ENCODE assay signal across 27 mouse cellular contexts in genomic region chr3:63872818-63873217, GRCm38 (mm10). TPM values are rescaled to one million over a fixed set of nuclear protein-coding genes. Genes with fewer than 3 reads are reported as not detected.
A peak's percentile ranks its signal among the peaks of the same experiment; 100 is the strongest.
DNase-seq lines count a peak whose midpoint lies in the region; ATAC-seq lines count a peak whose summit lies in the region.
"Had no signal": no experiment of that assay in that cellular context is flagged by ENCODE, and none has a peak within 500 bp of the region (broad histone marks: within the 10 kb centered on the region; RNA-seq: fewer than 3 reads in every experiment).

No protein-coding gene starts in this region.

- H3K4me1 ChIP-seq in forebrain, embryonic 10.5 days: peaks cover 36% of the 10 kb centered on the region
- H3K4me1 ChIP-seq in forebrain, embryonic 15.5 days: peaks cover 9% of the 10 kb centered on the region
- H3K4me1 ChIP-seq in kidney, embryonic 15.5 days: no peaks in the 10 kb centered on the region; the same call in 1 of the 2 replicates
- no peaks in the 10 kb centered on the region for H3K4me1 ChIP-seq in embryonic facial prominence, embryonic 15.5 days
- H3K4me1 ChIP-seq: embryonic facial prominence, embryonic 12.5 days; heart, embryonic 12.5 days; heart, embryonic 15.5 days had no signal

- H3K27ac ChIP-seq in forebrain, embryonic 10.5 days: peak overlapping the region; percentile 35
- H3K27ac ChIP-seq in forebrain, embryonic 15.5 days (replicated peaks): no peak overlapping the region
- no peak overlapping the region for H3K27ac ChIP-seq in kidney, embryonic 15.5 days
- no peak overlapping the region for H3K27ac ChIP-seq in embryonic facial prominence, embryonic 15.5 days (replicated peaks)
- H3K27ac ChIP-seq: embryonic facial prominence, embryonic 12.5 days; heart, embryonic 15.5 days; hindbrain, embryonic 12.5 days; hindbrain, postnatal 0 days had no signal

- H3K27me3 ChIP-seq in forebrain, embryonic 10.5 days (ENCODE audit: poor library complexity, severe bottlenecking): no peaks in the 10 kb centered on the region
- no peaks in the 10 kb centered on the region for H3K27me3 ChIP-seq in forebrain, embryonic 15.5 days
- no peaks in the 10 kb centered on the region for H3K27me3 ChIP-seq in kidney, embryonic 15.5 days
- H3K27me3 ChIP-seq in embryonic facial prominence, embryonic 15.5 days: no peaks in the 10 kb centered on the region
- H3K27me3 ChIP-seq: embryonic facial prominence, embryonic 12.5 days; heart, embryonic 12.5 days; heart, embryonic 15.5 days; hindbrain, embryonic 12.5 days had no signal

- no peak overlapping the region for H3K9ac ChIP-seq in forebrain, embryonic 15.5 days (replicated peaks)
- H3K9ac ChIP-seq in kidney, embryonic 15.5 days: no peak overlapping the region
- H3K9ac ChIP-seq in embryonic facial prominence, embryonic 15.5 days: no peak overlapping the region
- H3K9ac ChIP-seq: embryonic facial prominence, embryonic 12.5 days; heart, embryonic 12.5 days; heart, embryonic 15.5 days; hindbrain, embryonic 12.5 days had no signal

- 0% methylated on average over 1 of the region's 1 CpGs for WGBS in forebrain, embryonic 10.5 days
- 10% methylated on average over 1 of the region's 1 CpGs for WGBS in forebrain, embryonic 15.5 days
- WGBS in kidney, embryonic 15.5 days: 56% methylated on average over 1 of the region's 1 CpGs
- WGBS in embryonic facial prominence, embryonic 15.5 days: 18% methylated on average over 1 of the region's 1 CpGs

- peaks cover 21% of the 10 kb centered on the region for H3K36me3 ChIP-seq in forebrain, embryonic 10.5 days (replicated peaks)
- H3K36me3 ChIP-seq in forebrain, embryonic 15.5 days: no peaks in the 10 kb centered on the region
- H3K36me3 ChIP-seq in kidney, embryonic 15.5 days: peaks cover 10% of the 10 kb centered on the region; the same call in 1 of the 2 replicates
- H3K36me3 ChIP-seq in embryonic facial prominence, embryonic 15.5 days: no peaks in the 10 kb centered on the region
- H3K36me3 ChIP-seq: embryonic facial prominence, embryonic 12.5 days; heart, embryonic 12.5 days; heart, embryonic 15.5 days had no signal

- H3K9me3 ChIP-seq in forebrain, embryonic 10.5 days: no peaks in the 10 kb centered on the region
- no peaks in the 10 kb centered on the region for H3K9me3 ChIP-seq in forebrain, embryonic 15.5 days
- no peaks in the 10 kb centered on the region for H3K9me3 ChIP-seq in kidney, embryonic 15.5 days (replicated peaks)
- H3K9me3 ChIP-seq in embryonic facial prominence, embryonic 15.5 days (replicated peaks): no peaks in the 10 kb centered on the region
- H3K9me3 ChIP-seq: embryonic facial prominence, embryonic 12.5 days; heart, embryonic 12.5 days; heart, embryonic 15.5 days; hindbrain, embryonic 12.5 days had no signal

- H3K4me2 ChIP-seq in forebrain, embryonic 15.5 days (replicated peaks): no peak overlapping the region
- H3K4me2 ChIP-seq in kidney, embryonic 15.5 days: no peak overlapping the region
- no peak overlapping the region for H3K4me2 ChIP-seq in embryonic facial prominence, embryonic 15.5 days (replicated peaks)
- H3K4me2 ChIP-seq: embryonic facial prominence, embryonic 12.5 days; heart, embryonic 12.5 days; heart, embryonic 15.5 days; hindbrain, embryonic 12.5 days had no signal

- H3K4me3 ChIP-seq in forebrain, embryonic 10.5 days: no peak overlapping the region
- H3K4me3 ChIP-seq in forebrain, embryonic 15.5 days: no peak overlapping the region
- H3K4me3 ChIP-seq in kidney, embryonic 15.5 days (replicated peaks): no peak overlapping the region
- H3K4me3 ChIP-seq in embryonic facial prominence, embryonic 15.5 days (replicated peaks): no peak overlapping the region
- H3K4me3 ChIP-seq: embryonic facial prominence, embryonic 12.5 days; heart, embryonic 12.5 days; heart, embryonic 15.5 days; hindbrain, embryonic 12.5 days had no signal

- no peak for ATAC-seq in forebrain, embryonic 15.5 days (replicated peaks)
- ATAC-seq in kidney, embryonic 15.5 days (replicated peaks; ENCODE audit: low FRiP score): peak; percentile 43; the same call in 1 of the 2 replicates
- ATAC-seq in embryonic facial prominence, embryonic 15.5 days (ENCODE audit: insufficient number of reproducible peaks, low FRiP score, low TSS enrichment, low read depth): peak; percentile 57; the same call in 1 of the 2 replicates
- ATAC-seq: CD4-positive, CD25-positive, alpha-beta regulatory T cell, adult 4 months; forebrain, embryonic 14.5 days; hindbrain, postnatal 0 days; inflammation-experienced regulatory T-cells, adult 6 months; intestine, embryonic 16.5 days had no signal

- DNase-seq in forebrain, embryonic 10.5 days (ENCODE audit: extremely low spot score, low spot score): no peak
- DNase-seq in kidney, adult 9 months: no peak
- DNase-seq in urinary bladder, adult 18-20 months (ENCODE audit: low spot score in 2 of 2): no peak
- DNase-seq: adrenal gland, adult 2 months; adrenal gland, postnatal 14 days; cerebellum, adult 11 months; cerebellum, adult 2 months; cerebellum, adult 9-11 months; cerebellum, postnatal 25 days; embryo, embryonic 11 days; gastrocnemius, postnatal 25 days; heart, adult 18-20 months; heart, postnatal 10 days; heart, postnatal 36 days had no signal

RNA-seq across cellular contexts. Expression of gene Plch1, which starts 26.5 kb away (rescaled TPM):
- polyA plus RNA-seq in forebrain, embryonic 10.5 days (2016; fragmentation: Nextera tagmentation; extraction: Ambion mirVana): 28.7 and 32.8 TPM in 2 replicates
- polyA plus RNA-seq in forebrain, embryonic 15.5 days (2015; fragmentation: Nextera tagmentation; extraction: Ambion mirVana): 6.1 and 6.4 TPM in 2 replicates
- polyA plus RNA-seq in kidney, embryonic 15.5 days (2015; fragmentation: Nextera tagmentation; extraction: Ambion mirVana): 10.3 and 11.3 TPM in 2 replicates
- polyA plus RNA-seq in embryonic facial prominence, embryonic 15.5 days (2015; fragmentation: Nextera tagmentation; extraction: Ambion mirVana): 2.4 and 2.7 TPM in 2 replicates
- polyA plus RNA-seq: adrenal gland, adult 2 months; C2C12; CD4-positive, CD25-positive, alpha-beta regulatory T cell, adult 4 months had no signal

RNA-seq across cellular contexts. Expression of gene E130311K13Rik, which starts 56.5 kb away (rescaled TPM):
- polyA plus RNA-seq in forebrain, embryonic 10.5 days (2016; fragmentation: Nextera tagmentation; extraction: Ambion mirVana): 2.7 and 3.0 TPM in 2 replicates
- 6.6 TPM in 2 replicates for polyA plus RNA-seq in forebrain, embryonic 15.5 days (2015; fragmentation: Nextera tagmentation; extraction: Ambion mirVana)
- 5.7 and 6.8 TPM in 2 replicates for polyA plus RNA-seq in kidney, embryonic 15.5 days (2015; fragmentation: Nextera tagmentation; extraction: Ambion mirVana)
- 9.6 and 9.9 TPM in 2 replicates for polyA plus RNA-seq in embryonic facial prominence, embryonic 15.5 days (2015; fragmentation: Nextera tagmentation; extraction: Ambion mirVana)
